In the genomic region with DNA sequence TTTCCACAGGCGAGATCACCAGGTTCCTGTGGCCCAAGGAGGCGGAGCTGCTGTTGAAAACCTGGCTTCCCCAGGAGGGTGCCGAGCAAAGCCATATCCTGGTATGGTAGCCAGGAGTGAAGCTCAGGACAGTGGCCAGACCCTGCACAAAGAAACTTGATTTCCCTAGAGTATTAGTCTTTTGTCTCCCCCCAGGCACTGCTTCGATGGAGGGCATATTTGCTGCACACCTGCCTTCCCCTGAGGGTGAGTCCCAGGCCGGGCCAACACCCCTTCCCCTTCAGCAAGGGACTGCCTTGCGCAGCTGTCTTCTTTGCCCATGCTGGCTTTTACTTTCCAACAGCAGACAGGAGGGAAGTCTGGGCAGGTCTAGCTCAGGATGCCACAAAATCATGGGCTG, we compare ENCODE assay signal across 15 mouse cellular contexts. TPM values are rescaled to one million over a fixed set of nuclear protein-coding genes. Genes with fewer than 3 reads are reported as not detected.
DNase-seq lines count a peak whose midpoint lies in the region; ATAC-seq and TF ChIP-seq lines count a peak whose summit lies in the region.
"Had no signal": no experiment of that assay in that cellular context is flagged by ENCODE, and none has a peak within 500 bp of the region (broad histone marks: within the 10 kb centered on the region; RNA-seq: fewer than 3 reads in every experiment).

No protein-coding gene starts in this region.

- H3K9me3 ChIP-seq in intestine, embryonic 14.5 days (ENCODE audit: control insufficient read depth, low read length), result no peaks in the 10 kb centered on the region
- no peaks in the 10 kb centered on the region for H3K9me3 ChIP-seq in intestine, postnatal 0 days (ENCODE audit: control insufficient read depth)
- no peaks in the 10 kb centered on the region for H3K9me3 ChIP-seq in limb, embryonic 12.5 days
- H3K9me3 ChIP-seq: G1E had no signal

- H3K4me1 ChIP-seq in intestine, embryonic 14.5 days (replicated peaks; ENCODE audit: control insufficient read depth, insufficient read depth, low read length), result no peaks in the 10 kb centered on the region
- no peaks in the 10 kb centered on the region for H3K4me1 ChIP-seq in intestine, postnatal 0 days (replicated peaks; ENCODE audit: control insufficient read depth, insufficient read depth, low read length)
- H3K4me1 ChIP-seq in limb, embryonic 12.5 days (replicated peaks), result peaks cover 9% of the 10 kb centered on the region

- no peak overlapping the region for H3K4me3 ChIP-seq in intestine, embryonic 14.5 days (ENCODE audit: low read depth, low read length)
- H3K4me3 ChIP-seq in intestine, postnatal 0 days (ENCODE audit: low read depth, low read length), result no peak overlapping the region
- no peak overlapping the region for H3K4me3 ChIP-seq in limb, embryonic 12.5 days (replicated peaks)

- H3K27me3 ChIP-seq in intestine, embryonic 14.5 days (replicated peaks; ENCODE audit: control insufficient read depth, insufficient read depth, low read length), result no peaks in the 10 kb centered on the region
- no peaks in the 10 kb centered on the region for H3K27me3 ChIP-seq in intestine, postnatal 0 days (replicated peaks; ENCODE audit: control insufficient read depth, insufficient read depth, low read length)
- H3K27me3 ChIP-seq in limb, embryonic 12.5 days, result 0 out of 2 replicates have a peak, but pooled peaks cover 11% of the 10 kb centered on the region

- WGBS in intestine, embryonic 14.5 days, result 73% methylated on average over 6 of the region's 6 CpGs
- 67% methylated on average over 6 of the region's 6 CpGs for WGBS in intestine, postnatal 0 days
- WGBS in limb, embryonic 12.5 days, result 65% methylated on average over 6 of the region's 6 CpGs

- no peak overlapping the region for H3K9ac ChIP-seq in intestine, embryonic 14.5 days (ENCODE audit: low read length)
- no peak overlapping the region for H3K9ac ChIP-seq in intestine, postnatal 0 days (ENCODE audit: low read depth, low read length)
- H3K9ac ChIP-seq in limb, embryonic 12.5 days (replicated peaks), result no peak overlapping the region

- DNase-seq in intestine, embryonic 14.5 days (ENCODE audit: low spot score), result no peak
- peak; percentile 39 to 46 for DNase-seq in spleen, postnatal 36 days (ENCODE audit: low spot score in 2 of 2)
- DNase-seq in spleen, adult 18-20 months, result no peak
- peak; percentile 68 for DNase-seq in thymus, postnatal 4 days
- no peak for DNase-seq in layer of hippocampus, adult 8-10 months (ENCODE audit: low spot score in 2 of 2)
- DNase-seq in embryo, embryonic 9.5 days (ENCODE audit: extremely low spot score), result no peak
- DNase-seq: kidney, adult 2 months; right cerebral cortex, postnatal 25 days had no signal

- ATAC-seq in intestine, embryonic 14.5 days (replicated peaks; ENCODE audit: low FRiP score, low TSS enrichment, low read depth), result no peak
- no peak for ATAC-seq in intestine, postnatal 0 days
- no peak for ATAC-seq in limb, embryonic 12.5 days (ENCODE audit: insufficient number of reproducible peaks, insufficient read depth, low FRiP score, low TSS enrichment, low read depth)

- no peak overlapping the region for H3K27ac ChIP-seq in intestine, embryonic 14.5 days (ENCODE audit: low read depth)
- no peak overlapping the region for H3K27ac ChIP-seq in intestine, postnatal 0 days (ENCODE audit: low read depth, low read length)
- peak overlapping the region; percentile 45; the same call in 1 of the 2 replicates for H3K27ac ChIP-seq in limb, embryonic 12.5 days
- H3K27ac ChIP-seq: stomach, postnatal 0 days had no signal

- peaks cover 32% of the 10 kb centered on the region for H3K36me3 ChIP-seq in intestine, embryonic 14.5 days (ENCODE audit: control insufficient read depth, insufficient read depth, low read length)
- peaks cover 27% of the 10 kb centered on the region for H3K36me3 ChIP-seq in intestine, postnatal 0 days (ENCODE audit: control insufficient read depth, insufficient read depth)
- peaks cover 31% of the 10 kb centered on the region for H3K36me3 ChIP-seq in limb, embryonic 12.5 days

- H3K4me2 ChIP-seq in intestine, embryonic 14.5 days (ENCODE audit: low read length), result peak overlapping the region; percentile 42; the same call in 1 of the 2 replicates
- no peak overlapping the region for H3K4me2 ChIP-seq in intestine, postnatal 0 days (replicated peaks; ENCODE audit: low read depth)
- peak overlapping the region; percentile 48; the same call in 1 of the 2 replicates for H3K4me2 ChIP-seq in limb, embryonic 12.5 days

- TF ChIP-seq CTCF in intestine, postnatal 0 days (IDR thresholded peaks at IDR 0.05; ENCODE audit: low read depth), result no peak

RNA-seq across cellular contexts. Expression of a gene that starts 0.5 kb away (rescaled TPM):
- 1.0 and 1.1 TPM in 2 replicates for polyA plus RNA-seq in intestine, embryonic 14.5 days (2014; fragmentation: Nextera tagmentation; extraction: Ambion mirVana)
- 0.73 and 0.77 TPM in 2 replicates for polyA plus RNA-seq in intestine, postnatal 0 days (2015; fragmentation: Nextera tagmentation; extraction: Ambion mirVana)
- 0.58 and 0.59 TPM in 2 replicates for polyA plus RNA-seq in limb, embryonic 12.5 days (2016; fragmentation: Nextera tagmentation; extraction: Ambion mirVana)
- 10 to 100 TPM; 61.2 to 71.3 (median 68.4) TPM for total RNA-seq in layer of hippocampus, adult 8-10 months (2022)

RNA-seq across cellular contexts. Expression of a gene that starts 14.4 kb away (rescaled TPM):
- 56.9 and 61.8 TPM in 2 replicates for polyA plus RNA-seq in intestine, embryonic 14.5 days (2014; fragmentation: Nextera tagmentation; extraction: Ambion mirVana)
- polyA plus RNA-seq in intestine, postnatal 0 days (2015; fragmentation: Nextera tagmentation; extraction: Ambion mirVana), result 35.4 and 35.5 TPM in 2 replicates
- polyA plus RNA-seq in limb, embryonic 12.5 days (2016; fragmentation: Nextera tagmentation; extraction: Ambion mirVana), result 75.3 and 76.7 TPM in 2 replicates
- 10 to 100 TPM; 42.1 to 47.0 (median 43.1) TPM for total RNA-seq in layer of hippocampus, adult 8-10 months (2022)

RNA-seq across cellular contexts. Expression of a gene that starts 14.4 kb away (rescaled TPM):
- polyA plus RNA-seq in intestine, embryonic 14.5 days (2014; fragmentation: Nextera tagmentation; extraction: Ambion mirVana), result 16.0 and 17.5 TPM in 2 replicates
- polyA plus RNA-seq in intestine, postnatal 0 days (2015; fragmentation: Nextera tagmentation; extraction: Ambion mirVana), result 8.8 and 9.7 TPM in 2 replicates
- 14.6 and 16.1 TPM in 2 replicates for polyA plus RNA-seq in limb, embryonic 12.5 days (2016; fragmentation: Nextera tagmentation; extraction: Ambion mirVana)
- 10 to 100 TPM; 29.4 to 33.7 (median 32.5) TPM for total RNA-seq in layer of hippocampus, adult 8-10 months (2022)

RNA-seq across cellular contexts. Expression of a gene that starts 20.9 kb away (rescaled TPM):
- not detected in 2 replicates for polyA plus RNA-seq in intestine, embryonic 14.5 days (2014; fragmentation: Nextera tagmentation; extraction: Ambion mirVana)
- polyA plus RNA-seq in intestine, postnatal 0 days (2015; fragmentation: Nextera tagmentation; extraction: Ambion mirVana), result not detected in 2 replicates
- 0.25 TPM in 1 of 2 replicates, not detected in the other for polyA plus RNA-seq in limb, embryonic 12.5 days (2016; fragmentation: Nextera tagmentation; extraction: Ambion mirVana)
- total RNA-seq in layer of hippocampus, adult 8-10 months (2022), result under 1 TPM; 0.41 to 0.78 (median 0.45) TPM
- total RNA-seq: G1E; heart, postnatal 14 days; layer of hippocampus, postnatal 10 days; liver, adult 2 months had no signal
- polyA plus RNA-seq: liver, adult 2 months had no signal

RNA-seq across cellular contexts. Expression of a gene that starts 21.5 kb away (rescaled TPM):
- 22.6 and 23.2 TPM in 2 replicates for polyA plus RNA-seq in intestine, embryonic 14.5 days (2014; fragmentation: Nextera tagmentation; extraction: Ambion mirVana)
- 3.8 and 3.9 TPM in 2 replicates for polyA plus RNA-seq in intestine, postnatal 0 days (2015; fragmentation: Nextera tagmentation; extraction: Ambion mirVana)
- 34.9 and 35.9 TPM in 2 replicates for polyA plus RNA-seq in limb, embryonic 12.5 days (2016; fragmentation: Nextera tagmentation; extraction: Ambion mirVana)
- 10 to 100 TPM; 10.7 to 11.7 (median 11.0) TPM for total RNA-seq in layer of hippocampus, adult 8-10 months (2022)
- total RNA-seq: liver, adult 2 months had no signal

Comparison
In these comparisons a context has a peak if more than half of its experiments do, and no peak if none do; other contexts are left out.
1. DNase-seq: peak in spleen, postnatal 36 days (2 of 2) and thymus, postnatal 4 days (single experiment); none in intestine, embryonic 14.5 days (single experiment), spleen, adult 18-20 months (0 of 2), layer of hippocampus, adult 8-10 months (0 of 2) and embryo, embryonic 9.5 days (single experiment).